Mouse (Mus musculus) spleen, embryonic (tissue): ENCODE results near the gene Lingo3.

Experiments used
- CTCF ChIA-PET: fragments of 350-600 bp; sonication (Branson Sonifier 250); formaldehyde crosslinking; loops from one replicate; lab custom pipeline; 2022; lab: Charles Lee

The Lingo3 gene

GRCm38 (mm10) chr10:80843931-80844547, at the start of gene Lingo3:
Lingo3 (minus strand) TSS chr10:80844039.
- CTCF ChIA-PET = interaction anchor here (0.6 kb wide), 1 partner anchor 19 kb away, joined by 4 read pairs; no protein-coding TSS in a partner anchor

GRCm38 (mm10) chr10:80887181-80887580, 43.3 kb upstream of the Lingo3 start:
- CTCF ChIA-PET = no interaction called here

- CTCF ChIA-PET = interaction anchor here (0.6 to 1.2 kb wide), 8 partner anchors 12 to 373 kb away, joined by 3 to 5 read pairs (median 4); partner anchors contain the start of gene Lmnb2
Measured at GRCm38 (mm10) chr10:80881301-80881700, 37.5 kb upstream of the Lingo3 start.

GRCm38 (mm10) chr10:80880901-80881300, 37.1 kb upstream of the Lingo3 start:
- CTCF ChIA-PET = interaction anchor here (0.6 to 1.2 kb wide), 8 partner anchors 12 to 373 kb away, joined by 3 to 5 read pairs (median 4); partner anchors contain the start of gene Lmnb2

- CTCF ChIA-PET = interaction anchor here (0.8 kb wide), 1 partner anchor 110 kb away, joined by 6 read pairs; no protein-coding TSS in a partner anchor
Measured at GRCm38 (mm10) chr10:80880131-80880641, 36.3 kb upstream of the Lingo3 start.

- CTCF ChIA-PET = interaction anchor here (0.8 to 1.1 kb wide), 2 partner anchors 21 to 126 kb away, joined by 3 to 7 read pairs; no protein-coding TSS in a partner anchor
Measured at GRCm38 (mm10) chr10:80876594-80876993, 32.8 kb upstream of the Lingo3 start.

GRCm38 (mm10) chr10:80876028-80876427, 32.2 kb upstream of the Lingo3 start:
- CTCF ChIA-PET = interaction anchor here (0.8 to 0.9 kb wide), 2 partner anchors 22 to 55 kb away, joined by 3 to 7 read pairs; no protein-coding TSS in a partner anchor

GRCm38 (mm10) chr10:80874035-80874434, 30.2 kb upstream of the Lingo3 start:
- CTCF ChIA-PET = interaction anchor here (0.6 kb wide), 1 partner anchor 307 kb away, joined by 3 read pairs; no protein-coding TSS in a partner anchor

GRCm38 (mm10) chr10:80871581-80871980, 27.7 kb upstream of the Lingo3 start, which contains the start of gene Tmprss9:
Tmprss9 (plus strand) TSS chr10:80871848.
- CTCF ChIA-PET = interaction anchor here (0.6 kb wide), 1 partner anchor 365 kb away, joined by 14 read pairs; no protein-coding TSS in a partner anchor

GRCm38 (mm10) chr10:80870993-80871392, 27.2 kb upstream of the Lingo3 start:
- CTCF ChIA-PET = interaction anchor here (0.6 kb wide), 1 partner anchor 364 kb away, joined by 14 read pairs; no protein-coding TSS in a partner anchor

GRCm38 (mm10) chr10:80864446-80864845, 20.6 kb upstream of the Lingo3 start:
- CTCF ChIA-PET = no interaction called here

GRCm38 (mm10) chr10:80862305-80862704, 18.5 kb upstream of the Lingo3 start:
- CTCF ChIA-PET = interaction anchor here (0.6 kb wide), 1 partner anchor 47 kb away, joined by 3 read pairs; no protein-coding TSS in a partner anchor

- CTCF ChIA-PET = no interaction called here
Measured at GRCm38 (mm10) chr10:80858350-80858935, 14.6 kb upstream of the Lingo3 start.

GRCm38 (mm10) chr10:80857848-80858247, 14.0 kb upstream of the Lingo3 start:
- CTCF ChIA-PET = no interaction called here

GRCm38 (mm10) chr10:80857386-80857785, 13.5 kb upstream of the Lingo3 start:
- CTCF ChIA-PET = no interaction called here

GRCm38 (mm10) chr10:80856908-80857307, 13.1 kb upstream of the Lingo3 start:
- CTCF ChIA-PET = no interaction called here

GRCm38 (mm10) chr10:80856267-80856666, 12.4 kb upstream of the Lingo3 start:
- CTCF ChIA-PET = no interaction called here

- CTCF ChIA-PET = no interaction called here
Measured at GRCm38 (mm10) chr10:80855749-80856073, 11.9 kb upstream of the Lingo3 start.

- CTCF ChIA-PET = no interaction called here
Measured at GRCm38 (mm10) chr10:80854913-80855748, 11.3 kb upstream of the Lingo3 start, which contains the start of the genes Lsm7 and Sppl2b. Lsm7 (minus strand) TSS chr10:80855209. Sppl2b (plus strand) TSS chr10:80855275.

- CTCF ChIA-PET = interaction anchor here (0.5 kb wide), 1 partner anchor 314 kb away, joined by 3 read pairs; no protein-coding TSS in a partner anchor
Measured at GRCm38 (mm10) chr10:80848571-80848970, 4.7 kb upstream of the Lingo3 start.

- CTCF ChIA-PET = no interaction called here
Measured at GRCm38 (mm10) chr10:80845732-80846131, 1.9 kb upstream of the Lingo3 start.
